Mouse (Mus musculus) liver, embryonic 11.5 days (tissue): Measurements from ENCODE around the gene Zfp809. TPM values are rescaled to one million over a fixed set of nuclear protein-coding genes. Genes with fewer than 3 reads are reported as not detected.

Source experiments
- ATAC-seq: fragments of 200-750 bp; cut with Nextera tagmentation; replicated peaks from 2 replicates; pipeline ENCODE4 v1.8.0; 2017; ENCODE audit warnings: moderate number of reproducible peaks, mild to moderate bottlenecking, moderate TSS enrichment, moderate library complexity; ENCODE audit not compliant: low FRiP score
- DNase-seq: peaks from one replicate; pipeline ENCODE4 v3.0.0-alpha.2; 2017; ENCODE audit warnings: low spot score
- H3K27ac ChIP-seq: fragments of 300-500 bp; sonication (generic); 2 replicates; pipeline ENCODE4 v1.5.1; 2014; ENCODE audit warnings: mild to moderate bottlenecking, low read depth, low read length, control low read depth
- H3K27me3 ChIP-seq: fragments of 300-500 bp; sonication (generic); replicated peaks from 2 replicates; pipeline ENCODE4 v1.6.1; 2014; ENCODE audit warnings: low read length, mixed read lengths; ENCODE audit not compliant: control insufficient read depth, insufficient read depth
- H3K36me3 ChIP-seq: fragments of 300-500 bp; sonication (generic); 2 replicates; pipeline ENCODE4 v1.6.1; 2014; ENCODE audit warnings: mild to moderate bottlenecking, low read length, moderate library complexity, mixed read lengths; ENCODE audit not compliant: control insufficient read depth, insufficient read depth
- H3K4me1 ChIP-seq: fragments of 300-500 bp; sonication (generic); replicated peaks from 2 replicates; pipeline ENCODE4 v1.6.1; 2014; ENCODE audit warnings: low read length, mixed read lengths; ENCODE audit not compliant: control insufficient read depth, insufficient read depth
- H3K4me2 ChIP-seq: fragments of 300-500 bp; sonication (generic); 2 replicates; pipeline ENCODE4 v1.6.1; 2014; ENCODE audit warnings: mild to moderate bottlenecking, control low read depth, moderate library complexity
- H3K4me3 ChIP-seq: fragments of 300-500 bp; sonication (generic); 2 replicates; pipeline ENCODE4 v1.5.1; 2014; ENCODE audit warnings: low read depth, low read length, control low read depth
- H3K9ac ChIP-seq: fragments of 300-500 bp; sonication (generic); 2 replicates; pipeline ENCODE4 v1.6.1; 2014; ENCODE audit warnings: low read depth, low read length, control low read depth
- H3K9me3 ChIP-seq: fragments of 300-500 bp; sonication (generic); 2 replicates; pipeline ENCODE4 v1.6.1; 2016; ENCODE audit warnings: low read length, inconsistent platforms, mixed read lengths; ENCODE audit not compliant: control insufficient read depth
- WGBS: fragments of 180-500 bp; shearing (Covaris S2); extraction: QIAGEN DNeasy Blood & Tissue Kit; methylation state at CpG from one replicate; pipeline ENCODE4 v1.1.7; 2014; 5-methylcytosine and 5-hydroxymethylcytosine counted together
- polyA plus RNA-seq: library from polyadenylated mRNA; unstranded; fragments of >200 nt; fragmentation: Nextera tagmentation; extraction: Ambion mirVana; gene quantifications from 2 replicates; pipeline ENCODE4 v1.2.1, GENCODE M21; 2014

The Zfp809 gene
- polyA plus RNA-seq, result 16.9 and 19.7 TPM in 2 replicates

- Histone ChIP-seq H3K4me1 (no peaks in the 10 kb centered on the region; the same call in 1 of the 2 replicates), H3K27me3 (no peaks in the 10 kb centered on the region), H3K36me3 (no peaks in the 10 kb centered on the region), H3K27ac (peak within 1 kb of the TSS; percentile 60), H3K4me3 (peak within 1 kb of the TSS; percentile 59), H3K9ac (peak within 1 kb of the TSS; percentile 69), H3K4me2 (peak within 1 kb of the TSS; percentile 81), H3K9me3 (no peaks in the 10 kb centered on the region)
- ATAC-seq, result peak; percentile 98
- peak; percentile 96 for DNase-seq
- 1% methylated on average over 35 of the region's 35 CpGs for WGBS
Measured at GRCm38 (mm10) chr9:22225581-22226388, at the start of gene Zfp809. Zfp809 (plus strand) TSS chr9:22225714.

DNA sequence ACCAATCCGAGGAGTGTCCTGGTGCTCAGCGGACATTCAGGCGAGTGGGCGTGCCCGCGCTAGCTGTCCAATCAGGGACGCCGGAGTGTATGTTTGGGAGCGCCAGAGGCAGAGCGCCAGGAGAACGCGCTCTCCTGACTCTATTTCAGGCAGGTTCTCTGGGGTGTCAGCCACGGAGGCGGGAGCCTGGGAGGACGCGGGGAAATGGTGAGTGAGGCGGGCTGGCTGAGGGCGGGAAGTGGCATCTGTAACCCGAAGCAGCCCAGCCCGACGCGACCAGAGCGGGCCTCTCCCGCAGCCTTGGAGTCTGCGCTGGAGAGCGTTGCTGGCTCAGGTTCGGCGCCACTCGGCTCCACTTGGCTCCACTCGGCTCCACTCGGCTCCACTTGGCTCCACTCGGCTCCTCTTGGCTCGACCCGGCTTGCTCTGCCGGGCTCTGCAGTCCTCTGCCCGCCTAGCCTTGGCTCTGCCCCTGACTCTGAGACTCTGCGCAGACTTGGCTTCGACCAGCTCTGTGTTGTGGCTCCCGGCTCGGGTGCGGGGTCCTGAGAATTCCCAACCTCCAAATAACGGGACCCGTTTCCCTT is 37.4 kb upstream of the Zfp809 start, which contains the start of gene Zfp872:
Gene Zfp872 (plus strand): TSS at position 66 of the 587 bp plus-strand sequence.
- H3K9me3 ChIP-seq, result peaks cover 8% of the 10 kb centered on the region
- WGBS, result 17% methylated on average over 43 of the region's 43 CpGs
- H3K27ac ChIP-seq, result no peak within 1 kb of the TSS
- H3K4me1 ChIP-seq, result no peaks in the 10 kb centered on the region
- no peak for ATAC-seq
- H3K9ac ChIP-seq, result no peak within 1 kb of the TSS
- no peak for DNase-seq
- H3K36me3 ChIP-seq, result no peaks in the 10 kb centered on the region
- H3K27me3 ChIP-seq, result peaks cover 14% of the 10 kb centered on the region
- peak within 1 kb of the TSS; percentile 61 for H3K4me2 ChIP-seq
- H3K4me3 ChIP-seq, result peak within 1 kb of the TSS; percentile 40

- Histone ChIP-seq H3K27ac (no peak overlapping the region), H3K9me3 (peaks cover 19% of the 10 kb centered on the region), H3K27me3 (no peaks in the 10 kb centered on the region), H3K4me2 (no peak overlapping the region), H3K4me1 (no peaks in the 10 kb centered on the region), H3K36me3 (no peaks in the 10 kb centered on the region), H3K4me3 (no peak overlapping the region), H3K9ac (no peak overlapping the region)
- no peak for ATAC-seq
- 27% methylated on average over 5 of the region's 5 CpGs for WGBS
- DNase-seq, result no peak
Measured at GRCm38 (mm10) chr9:22196412-22196811, 29.1 kb upstream of the Zfp809 start.

GRCm38 (mm10) chr9:22213785-22214194 is 11.7 kb upstream of the Zfp809 start:
- no peak for DNase-seq
- Histone ChIP-seq H3K9ac (no peak overlapping the region), H3K4me3 (no peak overlapping the region), H3K9me3 (no peaks in the 10 kb centered on the region), H3K36me3 (no peaks in the 10 kb centered on the region), H3K27me3 (no peaks in the 10 kb centered on the region), H3K27ac (no peak overlapping the region), H3K4me1 (no peaks in the 10 kb centered on the region), H3K4me2 (no peak overlapping the region)
- WGBS, result 41% methylated on average over 2 of the region's 2 CpGs
- no peak for ATAC-seq

DNA sequence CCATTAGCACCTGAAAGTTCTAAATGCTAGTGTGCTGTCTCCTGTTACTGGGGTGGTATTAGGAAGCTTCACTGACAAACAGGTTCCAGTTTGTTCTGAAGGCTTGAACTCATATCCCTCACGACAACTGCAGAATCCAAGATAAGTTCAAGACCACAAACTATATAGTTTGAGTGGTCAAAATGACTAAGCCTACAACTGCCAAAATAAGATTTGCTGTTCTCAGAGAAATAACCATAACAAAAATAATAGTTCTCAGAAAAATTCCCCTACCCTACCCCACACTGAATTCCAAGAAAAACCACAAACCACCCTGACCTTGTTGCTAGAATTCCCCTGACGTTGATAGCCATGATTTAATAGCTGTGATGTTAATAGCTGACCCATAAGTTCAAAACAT is 11.0 kb upstream of the Zfp809 start:
- WGBS, result 33% methylated on average over 2 of the region's 2 CpGs

GRCm38 (mm10) chr9:22216705-22217104 is 8.8 kb upstream of the Zfp809 start:
- Histone ChIP-seq H3K4me3 (no peak overlapping the region), H3K27ac (no peak overlapping the region), H3K27me3 (no peaks in the 10 kb centered on the region), H3K4me1 (no peaks in the 10 kb centered on the region), H3K9ac (no peak overlapping the region), H3K36me3 (no peaks in the 10 kb centered on the region), H3K9me3 (no peaks in the 10 kb centered on the region), H3K4me2 (no peak overlapping the region)
- ATAC-seq, result no peak
- 54% methylated on average over 3 of the region's 3 CpGs for WGBS
- no peak for DNase-seq

More for the DNA sequence above, 11.0 kb upstream of the Zfp809 start:
- ATAC-seq (no peak), DNase-seq (no peak)
- H3K36me3 ChIP-seq, result no peaks in the 10 kb centered on the region
- no peak overlapping the region for H3K4me3 ChIP-seq
- no peaks in the 10 kb centered on the region for H3K9me3 ChIP-seq
- H3K9ac ChIP-seq, result no peak overlapping the region
- H3K4me2 ChIP-seq, result no peak overlapping the region
- no peak overlapping the region for H3K27ac ChIP-seq
- no peaks in the 10 kb centered on the region for H3K4me1 ChIP-seq
- H3K27me3 ChIP-seq, result no peaks in the 10 kb centered on the region

DNA sequence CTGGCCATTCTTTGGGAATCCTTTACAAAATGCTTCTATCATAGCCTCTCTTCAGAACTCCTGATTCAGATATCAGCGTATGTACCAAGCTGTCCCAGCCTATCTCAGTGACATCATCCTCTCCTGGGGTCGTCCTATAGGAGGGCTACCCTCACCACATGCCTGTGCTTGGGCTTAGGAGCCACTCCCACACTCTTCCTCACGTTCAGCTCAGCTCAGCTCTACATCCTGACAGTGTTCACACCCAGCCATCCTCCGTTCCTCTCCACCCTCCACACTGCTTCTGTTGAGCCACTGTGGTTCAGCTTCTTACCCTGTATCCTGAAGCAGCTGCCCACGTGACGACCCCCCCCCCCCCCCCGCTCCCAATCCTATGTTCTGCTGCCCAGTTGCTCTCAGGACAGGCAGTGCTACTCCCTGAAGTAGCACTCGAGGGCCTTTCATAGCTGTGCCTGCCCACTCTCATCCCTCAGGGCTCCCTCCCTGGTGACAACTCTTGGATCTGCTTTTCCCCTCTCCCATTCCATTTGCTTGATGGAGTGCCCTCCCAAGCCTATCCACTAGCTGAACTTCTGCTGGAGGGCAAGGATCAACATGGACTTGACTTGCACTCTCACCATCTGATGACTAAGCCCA is 7.5 kb upstream of the Zfp809 start:
- no peak overlapping the region for H3K9ac ChIP-seq
- no peaks in the 10 kb centered on the region for H3K36me3 ChIP-seq
- H3K4me1 ChIP-seq, result no peaks in the 10 kb centered on the region
- no peaks in the 10 kb centered on the region for H3K27me3 ChIP-seq
- DNase-seq (no peak), ATAC-seq (no peak)
- H3K4me3 ChIP-seq, result no peak overlapping the region
- no peaks in the 10 kb centered on the region for H3K9me3 ChIP-seq
- no peak overlapping the region for H3K4me2 ChIP-seq
- H3K27ac ChIP-seq, result no peak overlapping the region
- 46% methylated on average over 8 of the region's 8 CpGs for WGBS

DNA sequence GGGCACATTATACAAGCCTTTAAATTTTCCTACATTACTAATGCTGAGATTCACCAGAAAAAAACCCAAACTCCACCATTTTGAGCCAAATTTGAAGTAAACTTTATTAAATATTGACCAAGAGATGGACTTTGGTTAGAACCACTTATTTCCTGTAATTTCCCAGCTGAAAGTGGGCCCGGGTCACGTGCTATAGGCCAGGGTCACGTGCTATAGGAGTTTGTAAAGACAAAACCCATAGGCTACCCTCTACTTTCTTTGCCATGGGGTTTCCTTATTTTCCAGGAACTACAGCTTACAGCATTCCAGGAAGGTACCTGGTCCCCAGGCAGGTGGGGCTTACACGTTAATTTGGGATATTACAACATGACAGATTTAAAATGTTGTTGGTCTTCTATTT is 1.4 kb upstream of the Zfp809 start:
- Histone ChIP-seq H3K27me3 (no peaks in the 10 kb centered on the region), H3K27ac (no peak overlapping the region), H3K9ac (no peak overlapping the region), H3K4me2 (no peak overlapping the region), H3K4me1 (no peaks in the 10 kb centered on the region; the same call in 1 of the 2 replicates), H3K4me3 (no peak overlapping the region), H3K9me3 (no peaks in the 10 kb centered on the region), H3K36me3 (no peaks in the 10 kb centered on the region)
- WGBS, result 89% methylated on average over 4 of the region's 4 CpGs
- DNase-seq (no peak), ATAC-seq (no peak)
